Mouse (Mus musculus) megakaryocyte-erythroid progenitor cell, adult 5-6 weeks (primary cell): ENCODE measurements around the gene Zscan18. TPM values are rescaled to one million over a fixed set of nuclear protein-coding genes. Genes with fewer than 3 reads are reported as not detected.
A peak's percentile ranks its signal among the peaks of the same experiment; 100 is the strongest.
"Not testable (repeated sequence)": the region's sequence is repeated elsewhere in the genome, so short reads cannot be mapped to it uniquely, and the experiment has no call there.

ENCODE experiments used
- ATAC-seq: replicated peaks from 2 replicates; pipeline ENCODE4 v1.8.0; 2016; ENCODE audit warnings: mild to moderate bottlenecking, inconsistent platforms; ENCODE audit not compliant: severe bottlenecking, poor library complexity, low FRiP score, low TSS enrichment
- total RNA-seq, 2 experiments: library from RNA; stranded (forward) in 1 of 2; stranded (reverse) in 1 of 2; fragments of 200-1000, 215-1000 nt in 1 of 2; fragments of >200 nt in 1 of 2; fragmentation: Nextera tagmentation in 1 of 2; gene quantifications; 2 replicates each; pipeline ENCODE4 v1.2.3; 2014 to 2017

The Zscan18 gene
- total RNA-seq (2014; fragmentation: Nextera tagmentation) (0.94 and 3.2 TPM in 2 replicates), total RNA-seq (2017) (1.9 and 5.8 TPM in 2 replicates)

DNA sequence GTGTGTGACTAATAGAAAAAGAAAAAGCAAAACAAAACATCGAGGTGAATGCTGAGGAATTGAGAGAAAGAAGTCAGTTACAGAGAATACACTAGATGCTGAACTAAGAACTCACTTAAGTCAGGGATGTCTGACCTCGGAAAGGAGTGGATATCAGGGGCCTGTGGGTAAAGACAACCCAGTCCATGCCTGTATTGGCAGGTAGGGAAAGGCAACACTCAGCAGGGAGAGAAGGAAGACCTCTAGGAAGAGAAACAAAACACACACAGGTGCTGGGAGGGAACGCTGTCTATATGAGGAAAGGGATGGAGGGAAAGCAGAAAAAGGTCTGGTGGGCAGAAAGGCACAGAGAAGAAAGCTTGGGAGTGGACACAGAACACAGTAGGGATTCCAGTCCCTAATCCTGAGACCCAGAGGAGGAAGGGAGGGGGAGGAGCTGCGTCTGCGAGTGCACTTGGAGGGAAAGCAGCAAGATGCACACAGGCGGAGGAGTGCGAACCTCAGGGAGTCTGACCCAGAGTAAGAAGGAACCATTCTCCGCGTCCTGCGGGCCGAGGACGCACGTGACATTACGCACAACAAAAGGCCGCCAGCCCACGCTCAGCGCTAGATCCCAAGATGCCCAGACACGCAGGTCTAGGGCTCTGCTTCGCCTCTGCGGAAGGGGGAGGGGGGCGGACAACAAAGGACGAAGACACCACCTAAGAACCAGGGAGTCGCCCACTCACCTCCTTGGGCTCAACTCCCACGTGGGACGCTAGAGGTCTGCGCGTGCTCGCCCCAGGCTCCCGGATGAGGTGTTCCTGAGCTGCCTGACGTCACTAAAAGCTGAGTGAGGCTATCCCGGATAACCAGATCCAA is at the start of gene Zscan18:
TSS of gene Zscan18 (minus strand) at position 770 of the 861 bp plus-strand sequence.
- ATAC-seq, result peak; percentile 98

DNA sequence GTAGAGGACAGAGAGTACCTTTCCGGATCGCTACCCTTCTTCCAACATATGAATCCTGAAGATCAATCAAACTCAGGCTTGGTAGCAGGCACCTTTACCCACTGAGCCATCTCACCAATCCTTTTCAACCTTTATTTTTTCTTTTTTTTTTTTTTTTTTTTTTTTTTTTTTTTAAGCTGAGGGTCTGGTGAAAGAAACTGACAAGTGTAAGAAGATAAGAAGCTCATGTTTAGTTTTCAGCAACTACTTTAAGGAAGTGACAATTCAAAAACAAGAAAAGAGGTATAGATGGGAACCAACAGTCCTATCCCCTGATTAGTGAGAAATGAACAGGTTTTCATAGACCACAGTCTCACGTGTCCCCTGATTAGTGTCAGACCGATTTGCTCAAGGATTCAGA is 32.3 kb upstream of the Zscan18 start:
- ATAC-seq, result no peak

DNA sequence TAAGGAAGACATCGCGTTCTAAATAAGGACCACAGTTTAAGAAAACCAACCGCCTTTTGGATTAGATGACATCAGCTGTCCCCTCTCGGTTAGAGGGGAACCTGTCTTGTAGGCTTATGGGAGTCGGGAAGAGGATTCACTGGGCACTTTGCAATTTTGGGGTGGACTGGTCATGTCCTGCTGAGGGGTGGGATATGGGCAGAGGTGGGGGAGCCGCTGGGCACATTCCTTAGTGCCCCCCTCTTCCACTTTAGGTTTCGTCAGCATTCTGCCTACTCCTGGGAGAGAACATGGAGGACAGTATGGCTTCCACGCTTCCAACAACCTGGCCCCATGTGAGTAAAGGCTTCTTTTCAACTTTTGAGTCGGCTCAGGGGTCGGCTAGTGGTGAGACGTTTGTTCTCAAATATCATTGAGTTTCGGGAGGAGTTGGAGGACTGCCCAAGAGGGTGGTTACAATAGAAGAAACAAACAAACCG is 31.8 kb upstream of the Zscan18 start:
- peak; percentile 39 for ATAC-seq

DNA sequence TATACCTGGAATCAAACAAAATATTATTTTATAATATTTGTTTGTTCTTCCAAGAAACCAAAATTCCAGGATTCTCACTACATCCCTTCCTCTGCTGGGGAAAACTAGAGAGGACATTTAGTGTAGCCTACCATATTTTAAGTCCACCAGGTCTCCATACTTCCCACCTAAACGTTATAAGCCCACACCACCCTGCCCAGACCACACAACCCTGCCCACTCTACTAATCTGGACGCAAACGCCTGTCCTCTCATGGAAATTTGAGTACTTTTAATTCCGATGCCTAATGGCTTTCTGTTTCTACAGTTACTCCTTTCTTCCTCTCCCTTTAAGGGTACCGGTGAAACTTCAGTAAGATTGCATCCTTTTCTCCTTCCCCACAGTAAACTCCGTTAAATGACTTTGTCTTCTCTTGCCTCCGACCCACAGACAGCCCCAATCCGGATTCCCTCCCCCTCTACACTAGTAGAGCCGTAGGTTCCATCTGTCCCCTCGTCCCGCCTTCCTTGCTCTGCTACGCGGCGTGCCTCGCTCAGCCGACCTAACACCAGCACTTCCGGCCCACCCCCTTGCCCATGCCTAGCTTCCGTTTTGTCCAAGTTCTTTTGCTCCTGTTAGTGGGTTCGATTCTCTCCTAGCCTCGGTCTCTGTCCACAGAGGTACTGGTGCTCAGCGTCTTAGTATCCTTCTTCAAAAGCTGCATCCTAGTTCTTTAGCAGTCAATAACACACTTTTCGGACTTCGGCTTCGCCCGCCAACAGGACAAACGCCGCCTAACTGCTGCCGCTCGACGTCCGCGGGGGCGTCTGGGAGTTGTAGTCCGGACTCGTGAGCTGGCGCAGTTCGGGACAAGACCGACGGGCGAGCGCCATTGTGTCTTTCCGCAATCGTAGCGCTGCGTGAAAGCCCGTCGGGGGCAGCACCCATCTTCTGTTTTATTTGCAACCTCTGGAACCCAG is 31.0 kb upstream of the Zscan18 start, which contains the start of gene Zfp110:
TSS of gene Zfp110 (plus strand) at position 600 of the 959 bp plus-strand sequence.
- ATAC-seq, result peak; percentile 97

- ATAC-seq, result peak; percentile 99
These were observed 15.3 kb upstream of the Zscan18 start, which contains the start of gene Zfp329 for GRCm38 (mm10) chr7:12818521-12819295. Zfp329 (minus strand) TSS chr7:12818858.

GRCm38 (mm10) chr7:12815566-12815965 is 12.1 kb upstream of the Zscan18 start:
- ATAC-seq, result no peak

GRCm38 (mm10) chr7:12803727-12804071 is 264 bp upstream of the Zscan18 start:
- ATAC-seq, result peak; percentile 48; the same call in 1 of the 2 replicates

DNA sequence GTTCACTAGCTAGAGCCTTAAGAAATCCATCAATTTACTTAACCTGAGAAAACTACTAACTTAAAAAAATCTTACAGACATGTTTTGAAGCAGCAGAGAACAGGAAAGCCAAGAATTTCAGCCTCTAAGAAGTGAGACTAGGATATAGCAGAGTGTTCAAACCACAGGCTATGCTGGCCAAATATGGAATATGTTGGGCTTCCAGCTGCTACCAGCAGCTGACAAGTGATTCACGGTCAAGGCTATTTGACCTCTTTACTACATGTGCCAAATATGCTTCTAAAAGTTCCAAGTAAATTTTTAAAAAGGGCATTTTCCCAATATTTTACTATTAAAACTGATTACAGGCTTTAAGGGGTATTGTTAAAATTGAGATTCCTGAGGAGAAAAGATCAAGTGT is 3.9 kb downstream of the Zscan18 start:
- ATAC-seq, result no peak

DNA sequence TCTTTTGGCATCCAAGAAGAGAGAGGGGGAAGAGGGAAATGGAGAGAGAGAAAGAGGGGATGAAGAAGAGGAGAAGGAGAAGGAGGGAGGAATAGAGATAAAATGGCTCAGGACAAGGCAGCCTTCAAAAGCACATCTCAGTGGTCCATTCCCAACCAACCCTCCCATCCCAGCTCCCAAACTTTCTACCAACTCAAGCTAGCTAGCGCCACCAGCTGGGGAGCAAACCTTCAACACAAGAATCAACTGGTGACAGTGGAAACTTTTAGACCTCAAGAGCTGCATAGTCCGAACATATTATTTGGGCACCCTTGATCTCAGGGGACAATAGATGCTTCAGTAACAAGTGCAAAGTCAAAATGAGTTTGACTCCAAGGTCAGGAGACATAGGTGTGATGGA is 5.5 kb downstream of the Zscan18 start:
- no peak for ATAC-seq

DNA sequence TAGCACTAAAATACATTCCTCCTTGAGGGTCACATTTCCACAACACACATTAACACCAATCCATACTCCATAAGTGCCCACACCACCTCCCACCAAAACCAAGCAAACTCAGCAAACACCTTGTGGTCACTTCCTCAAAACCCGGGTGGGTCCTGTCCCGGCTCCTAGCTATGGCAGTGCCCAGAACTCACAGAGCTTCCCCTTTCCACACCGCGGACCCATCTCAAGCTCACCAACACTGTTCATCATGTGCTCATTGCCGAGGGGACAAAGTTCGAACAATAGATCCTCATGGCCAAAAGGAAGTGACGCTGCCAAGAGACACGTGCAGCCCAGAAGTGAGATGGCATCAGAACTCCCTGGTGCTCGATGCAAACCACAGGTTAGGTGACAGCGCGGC is 10.8 kb downstream of the Zscan18 start:
- ATAC-seq, result not testable (repeated sequence)

DNA sequence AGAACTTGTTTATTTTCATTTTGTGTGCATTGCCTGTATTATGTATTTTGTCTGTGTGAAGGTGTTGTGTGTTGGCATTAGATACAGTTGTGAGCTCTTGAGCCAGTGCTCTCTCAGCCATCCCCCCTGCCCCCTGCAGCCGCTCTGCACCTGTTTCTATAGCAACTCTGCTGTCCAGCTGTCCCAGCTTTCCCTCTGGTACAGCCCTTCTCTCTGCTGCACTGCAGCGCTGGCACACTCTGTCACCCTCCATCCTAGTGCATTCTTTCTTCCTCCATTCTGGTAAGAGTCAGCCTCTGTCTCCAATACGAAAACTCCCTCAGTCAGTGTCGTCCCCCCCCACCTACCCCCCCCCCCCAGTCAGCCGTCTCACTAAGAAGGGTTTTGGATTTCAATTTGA is 15.4 kb downstream of the Zscan18 start:
- ATAC-seq, result no peak

DNA sequence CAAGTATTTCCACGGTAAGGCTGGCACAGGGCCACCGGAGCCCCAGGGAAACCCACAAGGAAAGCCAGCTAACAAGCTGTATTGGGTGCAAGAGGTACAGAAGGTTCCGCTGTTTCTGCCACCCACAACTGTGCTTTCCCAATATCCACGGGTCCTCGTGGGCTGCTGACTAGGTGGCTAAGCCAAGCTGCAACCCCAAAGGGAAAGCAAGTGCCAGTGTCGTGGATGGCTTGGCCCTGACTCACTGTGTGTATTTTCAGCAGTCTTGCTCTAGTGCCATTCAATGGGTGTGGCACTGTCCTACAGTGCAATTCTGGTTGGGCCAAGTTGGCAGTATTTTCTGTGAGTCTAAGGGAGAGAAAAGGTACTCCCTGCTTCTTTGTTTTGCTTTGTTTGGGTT is 16.1 kb downstream of the Zscan18 start:
- no peak for ATAC-seq

DNA sequence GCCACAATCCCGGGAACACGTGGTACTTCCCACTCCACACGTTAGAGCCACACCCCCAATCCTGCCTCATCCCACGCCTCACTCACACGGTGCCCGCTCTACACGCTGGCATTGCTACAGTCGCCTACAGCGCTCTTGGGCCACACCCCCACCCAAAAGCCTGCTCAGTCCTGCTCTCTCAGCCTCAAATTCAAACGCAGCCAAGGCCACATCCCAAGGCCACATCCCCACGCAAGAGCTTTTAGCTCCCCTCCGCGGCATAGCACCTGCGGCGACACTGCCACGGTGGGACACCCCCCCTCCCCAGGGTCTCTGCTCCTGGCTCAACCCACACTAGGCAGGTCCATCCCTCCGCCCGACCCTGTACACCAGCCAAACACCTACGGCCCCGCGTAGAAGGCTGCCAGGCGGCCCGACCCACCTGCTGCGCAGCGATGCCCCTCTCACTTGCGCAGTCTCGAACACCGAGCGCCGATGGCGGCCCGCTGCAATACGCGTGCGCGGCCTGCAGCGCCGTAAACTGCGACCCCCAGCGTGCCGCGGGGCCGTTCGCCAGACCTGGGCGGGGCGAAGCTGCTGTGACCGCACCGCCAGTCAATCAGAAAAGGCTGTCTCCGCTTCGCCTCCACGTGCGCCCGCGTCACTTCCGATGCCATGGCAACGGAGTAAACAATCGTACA is 23.1 kb downstream of the Zscan18 start:
- ATAC-seq, result peak; percentile 90

- no peak for ATAC-seq
These were observed 23.7 kb downstream of the Zscan18 start for GRCm38 (mm10) chr7:12779782-12780150.

GRCm38 (mm10) chr7:12779141-12779540 is 24.3 kb downstream of the Zscan18 start:
- ATAC-seq, result no peak

DNA sequence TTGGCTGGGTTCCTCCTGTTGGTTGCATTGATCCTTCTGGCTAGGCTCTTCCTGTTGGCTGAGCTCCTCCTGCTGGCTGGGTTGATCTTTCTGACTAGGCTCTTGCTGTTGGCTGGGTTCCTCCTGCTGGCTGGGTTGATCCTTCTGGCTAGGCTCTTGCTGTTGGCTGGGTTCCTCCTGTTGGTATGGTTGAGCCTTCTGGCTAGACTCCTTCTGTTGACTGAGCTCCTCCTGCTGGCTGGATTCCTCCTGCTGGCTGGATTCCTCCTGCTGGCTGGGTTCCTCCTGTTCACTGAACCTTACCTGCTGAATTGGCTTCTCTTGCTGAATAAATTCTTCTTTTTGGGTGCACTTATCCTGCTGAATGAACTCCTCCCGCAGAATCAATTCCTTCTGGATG is 28.8 kb downstream of the Zscan18 start:
- ATAC-seq, result no peak

DNA sequence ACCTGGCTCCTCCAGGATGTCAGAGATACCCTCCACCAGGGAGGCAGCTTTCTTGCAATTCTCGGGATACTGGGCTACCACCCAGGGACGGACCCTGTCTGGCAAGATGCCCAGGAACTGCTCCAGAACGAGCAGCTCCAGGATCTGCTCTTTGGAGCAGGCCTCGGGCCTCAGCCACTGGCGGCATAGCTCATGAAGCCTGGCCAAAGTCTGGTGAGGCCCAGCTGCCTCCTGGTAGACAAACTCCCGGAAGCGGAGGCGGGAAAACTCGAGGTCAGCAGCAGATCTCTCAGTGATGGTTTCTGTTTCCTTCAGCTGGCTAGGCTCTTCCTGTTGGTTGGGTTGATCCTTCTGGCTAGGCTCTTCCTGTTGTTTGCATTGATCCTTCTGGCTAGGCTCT is 29.3 kb downstream of the Zscan18 start:
- ATAC-seq, result no peak

DNA sequence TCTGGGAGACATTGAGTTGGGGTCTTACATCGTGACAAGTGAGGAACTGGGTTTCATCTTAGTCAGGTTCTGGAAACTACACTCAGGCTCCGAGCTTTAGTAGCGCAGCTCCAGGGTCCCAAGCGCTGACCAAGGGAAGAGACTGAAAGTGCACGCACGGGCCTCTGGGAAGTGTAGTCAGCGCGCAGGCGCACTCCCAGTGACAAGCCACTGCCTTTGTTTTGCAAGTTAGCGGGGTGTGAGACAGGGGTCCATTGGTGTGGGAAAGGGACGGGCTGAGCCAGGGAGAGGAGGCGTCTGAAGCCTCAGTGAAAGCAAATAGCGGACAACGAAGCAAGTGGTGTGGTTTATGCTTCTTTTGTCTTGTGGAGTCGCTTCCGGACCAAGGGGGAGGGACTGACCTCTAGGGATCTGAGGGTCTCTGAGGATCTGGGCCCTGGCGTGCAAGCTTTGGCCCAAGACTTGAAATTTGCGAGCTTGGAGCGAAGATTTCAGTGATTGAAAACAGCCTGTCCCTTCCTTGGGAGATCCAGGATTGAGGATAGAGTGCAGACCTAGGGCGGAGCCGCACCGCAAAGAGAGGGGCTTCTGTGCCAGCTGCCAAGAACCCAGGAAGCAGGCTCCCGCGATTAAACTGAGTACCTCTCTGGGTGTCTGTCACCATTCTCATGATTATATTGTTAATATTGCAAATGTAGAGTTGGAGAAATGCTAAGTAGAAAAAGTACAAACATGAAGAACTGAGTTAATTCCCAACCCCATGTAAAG is 53.8 kb downstream of the Zscan18 start:
- no peak for ATAC-seq
